Mouse (Mus musculus): ENCODE data around the gene 4930404N11Rik. TPM values are rescaled to one million over a fixed set of nuclear protein-coding genes. Genes with fewer than 3 reads are reported as not detected.

The 4930404N11Rik gene
- polyA plus RNA-seq, 1 experiment from 2014 or later: 0.92 TPM

- WGBS: 5% methylated on average over 9 of the region's 12 CpGs
- 0 out of 2 replicates have a peak overlapping the region, but pooled peaks have one; percentile 25 for H3K27ac ChIP-seq (replicated peaks)
Measured at GRCm38 (mm10) chr10:81349146-81349545, 16.5 kb downstream of the 4930404N11Rik start.

GRCm38 (mm10) chr10:81346453-81347067 is 19.1 kb downstream of the 4930404N11Rik start:
- ATAC-seq (ENCODE audit: low FRiP score, low read depth): no peak
- Histone ChIP-seq H3K9ac (replicated peaks) (peak overlapping the region; percentile 37; the same call in 1 of the 2 replicates), H3K9me3 (no peaks in the 10 kb centered on the region), H3K4me1 (peaks cover 32% of the 10 kb centered on the region), H3K36me3 (peaks cover 17% of the 10 kb centered on the region), H3K27ac (replicated peaks) (0 out of 2 replicates have a peak overlapping the region, but pooled peaks have one; percentile 10), H3K27me3 (peaks cover 69% of the 10 kb centered on the region), H3K4me2 (replicated peaks) (peak overlapping the region; percentile 46), H3K4me3 (peak overlapping the region; percentile 19)
- 6% methylated on average over 54 of the region's 55 CpGs for WGBS

More at GRCm38 (mm10) chr10:81349146-81349545, 16.5 kb downstream of the 4930404N11Rik start:
- Histone ChIP-seq H3K36me3 (peaks cover 17% of the 10 kb centered on the region), H3K4me3 (peak overlapping the region; percentile 63), H3K27me3 (peaks cover 44% of the 10 kb centered on the region), H3K4me2 (replicated peaks) (peak overlapping the region; percentile 87), H3K4me1 (peaks cover 25% of the 10 kb centered on the region), H3K9me3 (no peaks in the 10 kb centered on the region), H3K9ac (replicated peaks) (peak overlapping the region; percentile 70; the same call in 1 of the 2 replicates)
- no peak for ATAC-seq (ENCODE audit: low FRiP score, low read depth)

GRCm38 (mm10) chr10:81345162-81345534 is 20.5 kb downstream of the 4930404N11Rik start:
- H3K36me3 ChIP-seq: peaks cover 17% of the 10 kb centered on the region
- H3K27ac ChIP-seq (replicated peaks): no peak overlapping the region
- no peak overlapping the region for H3K9ac ChIP-seq (replicated peaks)
- no peak for ATAC-seq (ENCODE audit: low FRiP score, low read depth)
- H3K9me3 ChIP-seq: no peaks in the 10 kb centered on the region
- peaks cover 32% of the 10 kb centered on the region for H3K4me1 ChIP-seq
- WGBS: 87% methylated on average over 4 of the region's 4 CpGs
- H3K4me3 ChIP-seq: no peak overlapping the region
- H3K27me3 ChIP-seq: peaks cover 81% of the 10 kb centered on the region
- no peak overlapping the region for H3K4me2 ChIP-seq (replicated peaks)

- no peaks in the 10 kb centered on the region for H3K9me3 ChIP-seq
- no peak for ATAC-seq (ENCODE audit: low FRiP score, low read depth)
- WGBS: 53% methylated on average over 8 of the region's 8 CpGs
- no peak overlapping the region for H3K27ac ChIP-seq (replicated peaks)
- H3K27me3 ChIP-seq: peaks cover 81% of the 10 kb centered on the region
- H3K4me1 ChIP-seq: peaks cover 29% of the 10 kb centered on the region
- no peak overlapping the region for H3K4me2 ChIP-seq (replicated peaks)
- no peak overlapping the region for H3K4me3 ChIP-seq
- peaks cover 17% of the 10 kb centered on the region for H3K36me3 ChIP-seq
- H3K9ac ChIP-seq (replicated peaks): no peak overlapping the region
Measured at GRCm38 (mm10) chr10:81344421-81345161, 21.0 kb downstream of the 4930404N11Rik start.

- peaks cover 16% of the 10 kb centered on the region for H3K36me3 ChIP-seq
- peaks cover 19% of the 10 kb centered on the region for H3K4me1 ChIP-seq
- H3K4me3 ChIP-seq: peak within 1 kb of the TSS; percentile 45
- WGBS: 5% methylated on average over 56 of the region's 67 CpGs
- H3K27me3 ChIP-seq: peaks cover 84% of the 10 kb centered on the region
- H3K9ac ChIP-seq (replicated peaks): peak within 1 kb of the TSS; percentile 62
- no peak for ATAC-seq (ENCODE audit: low FRiP score, low read depth)
- H3K4me2 ChIP-seq (replicated peaks): peak within 1 kb of the TSS; percentile 69
- no peak within 1 kb of the TSS for H3K27ac ChIP-seq (replicated peaks)
- H3K9me3 ChIP-seq: no peaks in the 10 kb centered on the region
Measured at GRCm38 (mm10) chr10:81342686-81343505, 22.7 kb downstream of the 4930404N11Rik start, which contains the start of gene Gipc3. Gipc3 (minus strand) TSS chr10:81343266.

GRCm38 (mm10) chr10:81341333-81341949 is 24.2 kb downstream of the 4930404N11Rik start:
- Histone ChIP-seq H3K9me3 (no peaks in the 10 kb centered on the region), H3K27me3 (peaks cover 80% of the 10 kb centered on the region), H3K36me3 (peaks cover 11% of the 10 kb centered on the region; the same call in 1 of the 2 replicates), H3K4me3 (no peak overlapping the region), H3K9ac (replicated peaks) (no peak overlapping the region), H3K4me2 (replicated peaks) (no peak overlapping the region), H3K4me1 (peaks cover 10% of the 10 kb centered on the region), H3K27ac (replicated peaks) (no peak overlapping the region)
- no peak for ATAC-seq (ENCODE audit: low FRiP score, low read depth)
- WGBS: 37% methylated on average over 16 of the region's 16 CpGs

GRCm38 (mm10) chr10:81340551-81341332 is 24.9 kb downstream of the 4930404N11Rik start:
- Histone ChIP-seq H3K36me3 (peaks cover 7% of the 10 kb centered on the region; the same call in 1 of the 2 replicates), H3K27ac (replicated peaks) (no peak overlapping the region), H3K4me3 (no peak overlapping the region), H3K9me3 (no peaks in the 10 kb centered on the region), H3K4me1 (peaks cover 7% of the 10 kb centered on the region), H3K27me3 (peaks cover 75% of the 10 kb centered on the region), H3K4me2 (replicated peaks) (no peak overlapping the region), H3K9ac (replicated peaks) (no peak overlapping the region)
- no peak for ATAC-seq (ENCODE audit: low FRiP score, low read depth)
- 39% methylated on average over 17 of the region's 17 CpGs for WGBS

GRCm38 (mm10) chr10:81336558-81336957 is 29.1 kb downstream of the 4930404N11Rik start:
- WGBS: 91% methylated on average over 4 of the region's 4 CpGs
- Histone ChIP-seq H3K27ac (replicated peaks) (no peak overlapping the region), H3K9me3 (no peaks in the 10 kb centered on the region), H3K36me3 (no peaks in the 10 kb centered on the region), H3K4me3 (no peak overlapping the region), H3K27me3 (peaks cover 67% of the 10 kb centered on the region), H3K4me2 (replicated peaks) (no peak overlapping the region), H3K9ac (replicated peaks) (no peak overlapping the region), H3K4me1 (peaks cover 7% of the 10 kb centered on the region; the same call in 1 of the 2 replicates)
- ATAC-seq (ENCODE audit: low FRiP score, low read depth): no peak

GRCm38 (mm10) chr10:81335393-81336340 is 29.9 kb downstream of the 4930404N11Rik start:
- no peak overlapping the region for H3K4me2 ChIP-seq (replicated peaks)
- ATAC-seq (ENCODE audit: low FRiP score, low read depth): no peak
- H3K4me3 ChIP-seq: no peak overlapping the region
- no peaks in the 10 kb centered on the region for H3K9me3 ChIP-seq
- H3K4me1 ChIP-seq: peaks cover 7% of the 10 kb centered on the region; the same call in 1 of the 2 replicates
- WGBS: 35% methylated on average over 19 of the region's 19 CpGs
- no peak overlapping the region for H3K9ac ChIP-seq (replicated peaks)
- no peaks in the 10 kb centered on the region for H3K36me3 ChIP-seq
- no peak overlapping the region for H3K27ac ChIP-seq (replicated peaks)
- peaks cover 59% of the 10 kb centered on the region for H3K27me3 ChIP-seq

- no peak for ATAC-seq (ENCODE audit: low FRiP score, low read depth)
- Histone ChIP-seq H3K4me3 (no peak overlapping the region), H3K27ac (replicated peaks) (no peak overlapping the region), H3K27me3 (peaks cover 60% of the 10 kb centered on the region), H3K9ac (replicated peaks) (no peak overlapping the region), H3K36me3 (no peaks in the 10 kb centered on the region), H3K4me2 (replicated peaks) (no peak overlapping the region), H3K4me1 (peaks cover 7% of the 10 kb centered on the region; the same call in 1 of the 2 replicates), H3K9me3 (no peaks in the 10 kb centered on the region)
- WGBS: 53% methylated on average over 11 of the region's 11 CpGs
Measured at GRCm38 (mm10) chr10:81334324-81334723, 31.3 kb downstream of the 4930404N11Rik start.
